Mouse (Mus musculus) embryonic fibroblast, embryonic 13.5 days (primary cell): ENCODE data around the gene Sdad1.

Source experiments
- CTCF ChIP-seq: IDR thresholded peaks from 2 replicates; pipeline ENCODE4 v1.5.1; 2011; ENCODE audit warnings: mild to moderate bottlenecking, control low read depth, low read length, moderate library complexity, borderline replicate concordance; ENCODE audit not compliant: insufficient read depth
- POLR2A ChIP-seq: IDR thresholded peaks from 2 replicates; pipeline ENCODE4 v1.6.1; 2011; ENCODE audit warnings: low read depth, mild to moderate bottlenecking, control low read depth, low read length, moderate library complexity

DNA sequence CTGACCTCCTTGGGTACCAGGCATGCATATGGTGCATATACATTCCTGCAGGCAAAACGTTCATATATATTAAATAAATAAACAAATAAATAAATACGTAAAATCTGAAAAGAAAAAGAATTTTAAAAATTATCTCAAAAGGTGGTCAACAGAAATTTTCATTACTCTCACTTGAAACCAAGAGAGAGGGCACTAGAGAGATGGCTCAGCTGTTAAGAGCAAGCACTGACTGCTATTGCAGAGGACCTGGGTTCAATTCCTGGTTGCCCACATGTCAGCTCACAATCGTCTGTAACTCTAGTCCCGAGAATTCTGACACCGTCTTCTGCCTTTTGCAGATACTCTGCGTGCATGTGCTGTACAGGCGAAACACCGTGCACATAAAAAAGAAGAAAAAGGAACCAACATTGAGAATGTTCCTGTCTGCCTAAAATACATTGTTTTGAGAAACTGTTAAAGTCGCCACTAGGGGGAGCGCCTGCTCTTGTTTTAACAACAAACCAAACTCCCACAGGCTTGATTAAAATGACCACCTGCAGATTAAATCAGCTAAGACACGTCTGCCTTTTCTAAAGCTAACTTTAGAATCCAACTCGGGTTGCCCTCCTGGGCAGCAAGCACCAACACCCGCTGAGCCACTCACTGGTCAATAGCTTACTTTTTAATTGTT, 1.9 kb upstream of the Sdad1 start:
- TF ChIP-seq CTCF (no peak), POLR2A (no peak)
